Mouse (Mus musculus): ENCODE measurements around the gene Gm15294.

GRCm38 (mm10) chrX:141875135-141875534 lies at the start of gene Gm15294:
- TF ChIP-seq CTCF (IDR thresholded peaks at IDR 0.05; ENCODE audit: control insufficient read depth, insufficient read depth, insufficient read length) (no peak), USF1 (IDR thresholded peaks at IDR 0.05; ENCODE audit: low read depth) (no peak), MAX (IDR thresholded peaks at IDR 0.05) (no peak), FOSL1 (IDR thresholded peaks at IDR 0.05; ENCODE audit: insufficient read depth, low read length, poor library complexity, severe bottlenecking) (no peak), MYOD1 (IDR thresholded peaks at IDR 0.05; ENCODE audit: control insufficient read depth, insufficient read length, low read depth) (no peak), MYOG (IDR thresholded peaks at IDR 0.05; ENCODE audit: control insufficient read depth, extremely low read depth, insufficient read length) (no peak)

All from C2C12 (cell line).